Mouse (Mus musculus): ENCODE results near the gene Polm. TPM values are rescaled to one million over a fixed set of nuclear protein-coding genes. Genes with fewer than 3 reads are reported as not detected.

The Polm gene
- total and polyA plus RNA-seq, 2 experiments from 2014 or later = 6.2 to 10.7 TPM

DNA sequence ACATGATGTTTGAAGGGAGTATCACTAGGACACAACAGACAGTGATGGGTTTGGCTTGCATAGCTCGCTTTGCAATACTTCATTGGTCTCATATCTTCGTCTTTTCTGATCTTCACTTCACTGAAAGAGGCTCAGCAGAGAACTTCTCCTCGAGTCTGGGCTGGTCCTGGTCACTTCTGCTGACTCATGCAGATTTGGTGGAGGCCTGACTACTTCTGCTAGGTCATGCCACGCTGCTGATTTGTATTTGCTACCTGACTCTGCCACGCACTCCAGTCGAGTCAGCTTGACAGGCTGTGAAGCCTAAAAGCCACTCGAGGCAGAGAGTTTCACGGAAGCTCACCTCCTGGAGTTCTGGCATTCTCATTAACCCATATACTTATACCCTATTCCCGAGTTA is 29.9 kb downstream of the Polm start:
- Histone ChIP-seq H3K27me3 (ENCODE audit: insufficient read depth, low read length) (no peaks in the 10 kb centered on the region), H3K36me3 (ENCODE audit: insufficient read depth, low read length) (no peaks in the 10 kb centered on the region), H3K4me2 (ENCODE audit: low read depth, low read length, poor library complexity, severe bottlenecking) (no peak overlapping the region), H3K27ac (ENCODE audit: low read depth, low read length) (no peak overlapping the region), H3K9me3 (ENCODE audit: low read length) (no peaks in the 10 kb centered on the region), H3K4me3 (ENCODE audit: low read depth, low read length) (no peak overlapping the region), H3K9ac (replicated peaks; ENCODE audit: low read length, poor library complexity, severe bottlenecking) (no peak overlapping the region), H3K4me1 (ENCODE audit: insufficient read depth, low read length) (0 out of 2 replicates have a peak, but pooled peaks cover 5% of the 10 kb centered on the region)
- no peak for TF ChIP-seq CTCF (IDR thresholded peaks at IDR 0.05)
- DNase-seq (ENCODE audit: low spot score) (no peak), ATAC-seq (ENCODE audit: low FRiP score) (no peak)
- 81% methylated on average over 9 of the region's 9 CpGs for WGBS

DNA sequence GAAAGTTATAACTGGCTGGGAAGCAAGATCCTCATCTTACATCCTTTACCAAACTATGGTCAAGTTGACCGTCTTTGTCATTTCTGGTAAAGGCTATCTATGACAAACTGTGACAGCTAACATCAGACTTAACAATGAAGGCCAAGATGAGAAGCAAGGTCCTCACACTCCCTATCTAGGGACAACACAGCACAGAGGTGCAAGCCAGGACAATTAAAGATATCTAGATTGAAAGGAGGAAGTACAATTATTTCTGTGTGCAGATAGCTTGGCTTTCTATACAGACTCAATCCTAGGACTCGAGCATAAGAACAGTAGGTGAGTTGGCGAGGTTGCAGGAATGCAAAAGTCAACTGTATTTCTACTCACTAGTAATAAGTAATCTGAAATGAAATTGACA is 32.1 kb downstream of the Polm start:
- no peak for ATAC-seq (ENCODE audit: low FRiP score)
- WGBS = 78% methylated on average over 3 of the region's 3 CpGs
- Histone ChIP-seq H3K4me1 (ENCODE audit: insufficient read depth, low read length) (0 out of 2 replicates have a peak, but pooled peaks cover 5% of the 10 kb centered on the region), H3K27ac (ENCODE audit: low read depth, low read length) (no peak overlapping the region), H3K9ac (replicated peaks; ENCODE audit: low read length, poor library complexity, severe bottlenecking) (no peak overlapping the region), H3K36me3 (ENCODE audit: insufficient read depth, low read length) (peaks cover 10% of the 10 kb centered on the region), H3K9me3 (ENCODE audit: low read length) (no peaks in the 10 kb centered on the region), H3K27me3 (ENCODE audit: insufficient read depth, low read length) (no peaks in the 10 kb centered on the region), H3K4me3 (ENCODE audit: low read depth, low read length) (no peak overlapping the region), H3K4me2 (ENCODE audit: low read depth, low read length, poor library complexity, severe bottlenecking) (no peak overlapping the region)
- DNase-seq (ENCODE audit: low spot score) = no peak
- TF ChIP-seq CTCF (IDR thresholded peaks at IDR 0.05) = no peak

DNA sequence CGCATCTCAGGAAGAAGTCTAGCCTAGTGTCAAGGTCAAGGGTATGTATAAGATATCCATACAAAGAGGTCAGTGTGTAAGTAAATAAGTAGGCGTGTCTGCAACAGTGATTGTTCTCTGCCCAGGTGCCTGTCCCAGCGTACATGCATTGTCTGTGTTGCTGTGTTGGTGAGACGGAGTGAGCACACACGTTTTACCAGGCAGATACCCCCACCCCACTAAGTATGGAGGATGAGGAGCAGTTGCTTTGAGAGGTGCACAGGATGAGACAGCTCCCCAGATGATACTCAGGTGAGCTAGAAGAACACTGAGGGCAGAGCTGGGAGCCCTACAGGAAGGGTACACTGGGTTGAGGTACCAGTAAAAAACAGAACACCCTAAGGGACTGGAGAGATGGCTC is 33.6 kb downstream of the Polm start:
- WGBS = 78% methylated on average over 5 of the region's 5 CpGs
- no peak overlapping the region for H3K4me3 ChIP-seq (ENCODE audit: low read depth, low read length)
- H3K9me3 ChIP-seq (ENCODE audit: low read length) = no peaks in the 10 kb centered on the region
- no peaks in the 10 kb centered on the region for H3K27me3 ChIP-seq (ENCODE audit: insufficient read depth, low read length)
- TF ChIP-seq CTCF (IDR thresholded peaks at IDR 0.05) = no peak
- DNase-seq (ENCODE audit: low spot score) = no peak
- H3K4me2 ChIP-seq (ENCODE audit: low read depth, low read length, poor library complexity, severe bottlenecking) = no peak overlapping the region
- H3K36me3 ChIP-seq (ENCODE audit: insufficient read depth, low read length) = peaks cover 25% of the 10 kb centered on the region
- H3K9ac ChIP-seq (replicated peaks; ENCODE audit: low read length, poor library complexity, severe bottlenecking) = no peak overlapping the region
- H3K4me1 ChIP-seq (ENCODE audit: insufficient read depth, low read length) = 0 out of 2 replicates have a peak, but pooled peaks cover 5% of the 10 kb centered on the region
- H3K27ac ChIP-seq (ENCODE audit: low read depth, low read length) = no peak overlapping the region
- no peak for ATAC-seq (ENCODE audit: low FRiP score)

DNA sequence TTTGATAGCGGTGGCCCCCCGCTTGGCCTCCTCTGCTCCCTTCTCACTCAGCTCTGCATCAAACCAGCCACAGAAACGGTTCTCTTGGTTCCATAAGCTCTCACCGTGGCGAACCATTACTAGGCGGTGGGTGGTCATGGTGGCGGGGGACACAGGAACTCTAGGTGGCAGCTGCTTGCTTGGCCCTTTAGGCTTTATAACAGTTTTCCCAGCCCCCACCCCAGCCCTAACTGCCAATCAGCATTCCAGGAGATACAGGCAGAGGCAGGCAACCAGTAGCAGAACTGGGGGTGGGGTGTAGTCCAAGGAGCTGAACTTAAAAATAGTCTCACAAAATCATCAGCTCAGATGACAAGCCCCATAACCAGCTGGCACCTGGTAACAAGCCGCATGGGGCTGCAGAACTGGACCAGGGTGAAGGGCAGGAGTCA is 34.2 kb downstream of the Polm start, which contains the start of gene Pgam2:
TSS of gene Pgam2 (minus strand) at position 183 of the 431 bp plus-strand sequence.
- Histone ChIP-seq H3K27me3 (ENCODE audit: insufficient read depth, low read length) (no peaks in the 10 kb centered on the region), H3K27ac (ENCODE audit: low read depth, low read length) (no peak within 1 kb of the TSS), H3K9me3 (ENCODE audit: low read length) (no peaks in the 10 kb centered on the region), H3K4me2 (ENCODE audit: low read depth, low read length, poor library complexity, severe bottlenecking) (no peak within 1 kb of the TSS), H3K4me1 (ENCODE audit: insufficient read depth, low read length) (0 out of 2 replicates have a peak, but pooled peaks cover 5% of the 10 kb centered on the region), H3K36me3 (ENCODE audit: insufficient read depth, low read length) (peaks cover 30% of the 10 kb centered on the region), H3K4me3 (ENCODE audit: low read depth, low read length) (no peak within 1 kb of the TSS), H3K9ac (replicated peaks; ENCODE audit: low read length, poor library complexity, severe bottlenecking) (no peak within 1 kb of the TSS)
- no peak for TF ChIP-seq CTCF (IDR thresholded peaks at IDR 0.05)
- 46% methylated on average over 8 of the region's 8 CpGs for WGBS
- DNase-seq (ENCODE audit: low spot score) = no peak
- ATAC-seq (ENCODE audit: low FRiP score) = no peak

DNA sequence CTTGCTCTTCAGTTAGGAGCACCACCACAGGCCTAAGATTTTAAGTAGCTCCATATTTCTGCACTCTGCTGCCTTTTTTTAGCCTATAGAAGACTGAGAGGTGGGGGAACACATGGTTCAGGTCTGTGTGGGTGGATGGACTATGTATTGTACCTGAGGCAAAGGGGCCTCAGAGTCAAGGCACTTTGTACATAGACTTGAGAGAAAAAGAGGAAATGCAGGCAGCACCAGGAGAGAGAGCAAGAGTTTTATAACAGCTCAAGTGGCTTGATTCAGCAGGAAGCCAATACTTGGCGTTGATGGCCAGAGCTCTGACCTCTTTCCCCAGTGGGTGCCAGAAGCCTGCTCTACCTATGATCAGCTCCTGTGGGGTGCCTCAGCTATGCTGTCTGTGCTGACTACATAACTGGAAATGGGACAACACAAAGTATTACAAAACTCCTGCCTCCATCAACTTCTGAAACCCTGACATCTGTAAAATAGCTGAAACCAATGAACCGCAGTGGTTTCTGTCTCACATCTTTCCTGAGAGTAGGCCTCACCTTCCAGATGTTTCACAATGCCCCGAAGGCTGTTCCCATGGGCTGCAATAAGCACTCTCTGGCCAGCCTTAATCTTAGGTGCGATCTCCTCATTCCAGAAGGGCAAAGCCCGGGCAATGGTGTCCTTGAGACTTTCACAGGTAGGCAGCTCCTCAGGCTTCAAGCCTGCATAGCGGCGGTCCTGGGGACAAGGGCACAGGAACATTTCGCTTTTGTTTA is 35.2 kb downstream of the Polm start:
- Histone ChIP-seq H3K9ac (replicated peaks; ENCODE audit: low read length, poor library complexity, severe bottlenecking) (no peak overlapping the region), H3K9me3 (ENCODE audit: low read length) (no peaks in the 10 kb centered on the region), H3K4me1 (ENCODE audit: insufficient read depth, low read length) (0 out of 2 replicates have a peak, but pooled peaks cover 5% of the 10 kb centered on the region), H3K4me3 (ENCODE audit: low read depth, low read length) (no peak overlapping the region), H3K36me3 (ENCODE audit: insufficient read depth, low read length) (peaks cover 37% of the 10 kb centered on the region), H3K27ac (ENCODE audit: low read depth, low read length) (no peak overlapping the region), H3K4me2 (ENCODE audit: low read depth, low read length, poor library complexity, severe bottlenecking) (no peak overlapping the region), H3K27me3 (ENCODE audit: insufficient read depth, low read length) (no peaks in the 10 kb centered on the region)
- ATAC-seq (ENCODE audit: low FRiP score) (no peak), DNase-seq (ENCODE audit: low spot score) (no peak)
- WGBS = 81% methylated on average over 8 of the region's 8 CpGs
- TF ChIP-seq CTCF (IDR thresholded peaks at IDR 0.05) = no peak

DNA sequence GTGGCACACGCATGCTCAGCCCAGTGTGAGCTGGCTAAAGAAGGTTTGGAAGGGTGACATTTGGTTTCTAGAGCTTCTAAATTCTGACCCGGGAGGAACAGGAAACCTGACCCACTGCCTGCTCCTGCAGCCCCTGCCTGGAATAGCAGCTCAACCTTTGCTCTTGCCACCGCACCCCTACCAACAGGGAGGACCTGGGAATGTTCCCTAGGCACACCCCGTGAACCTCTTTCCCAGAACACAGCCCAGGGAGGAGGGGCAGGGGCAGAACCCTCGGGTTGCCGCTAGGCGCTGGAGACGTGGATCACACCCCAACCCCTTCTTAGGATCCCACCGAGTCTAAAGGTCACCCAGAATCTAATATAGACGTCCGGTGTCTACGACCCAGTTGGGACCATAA is 35.8 kb downstream of the Polm start:
- 0 out of 2 replicates have a peak, but pooled peaks have one; percentile 4 for ATAC-seq (ENCODE audit: low FRiP score)
- no peak for TF ChIP-seq CTCF (IDR thresholded peaks at IDR 0.05)
- H3K4me1 ChIP-seq (ENCODE audit: insufficient read depth, low read length) = 0 out of 2 replicates have a peak, but pooled peaks cover 5% of the 10 kb centered on the region
- WGBS = 75% methylated on average over 12 of the region's 12 CpGs
- H3K27ac ChIP-seq (ENCODE audit: low read depth, low read length) = no peak overlapping the region
- DNase-seq (ENCODE audit: low spot score) = no peak
- no peak overlapping the region for H3K9ac ChIP-seq (replicated peaks; ENCODE audit: low read length, poor library complexity, severe bottlenecking)
- no peaks in the 10 kb centered on the region for H3K9me3 ChIP-seq (ENCODE audit: low read length)
- H3K27me3 ChIP-seq (ENCODE audit: insufficient read depth, low read length) = no peaks in the 10 kb centered on the region
- H3K36me3 ChIP-seq (ENCODE audit: insufficient read depth, low read length) = peaks cover 43% of the 10 kb centered on the region
- no peak overlapping the region for H3K4me3 ChIP-seq (ENCODE audit: low read depth, low read length)
- no peak overlapping the region for H3K4me2 ChIP-seq (ENCODE audit: low read depth, low read length, poor library complexity, severe bottlenecking)
